Mouse (Mus musculus) embryonic fibroblast, embryonic 13.5 days (primary cell): ENCODE measurements around the gene March10.

ENCODE experiments used
- CTCF ChIP-seq: IDR thresholded peaks from 2 replicates; pipeline ENCODE4 v1.5.1; 2011; ENCODE audit warnings: mild to moderate bottlenecking, control low read depth, low read length, moderate library complexity, borderline replicate concordance; ENCODE audit not compliant: insufficient read depth
- POLR2A ChIP-seq: IDR thresholded peaks from 2 replicates; pipeline ENCODE4 v1.6.1; 2011; ENCODE audit warnings: low read depth, mild to moderate bottlenecking, control low read depth, low read length, moderate library complexity

DNA sequence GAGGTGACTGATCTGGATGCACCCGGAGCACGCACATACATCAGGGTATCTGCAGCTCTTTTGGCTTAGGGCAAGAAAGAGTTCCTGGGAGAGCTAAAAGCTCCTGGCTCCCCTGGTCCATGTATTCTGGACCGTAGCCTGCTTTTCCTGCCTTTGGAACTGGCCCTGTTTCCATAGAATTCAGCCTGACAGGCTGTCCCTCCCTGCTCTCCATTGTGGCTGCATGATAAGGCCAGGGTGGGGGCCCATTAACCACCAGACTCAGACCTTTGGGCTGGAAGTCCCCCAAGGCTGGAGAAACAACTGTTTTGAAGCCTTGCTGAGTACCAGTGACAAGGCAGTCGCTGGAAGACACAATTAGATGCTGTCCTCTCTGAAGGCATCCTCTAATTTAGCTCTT, 13.0 kb upstream of the March10 start:
- TF ChIP-seq CTCF: no peak
- TF ChIP-seq POLR2A: no peak
